Mouse (Mus musculus) limb, embryonic 13.5 days (tissue): ENCODE measurements around the gene Lfng. TPM values are rescaled to one million over a fixed set of nuclear protein-coding genes. Genes with fewer than 3 reads are reported as not detected.

Experiments used
- ATAC-seq: fragments of 200-750 bp; cut with Nextera tagmentation; 2 replicates; pipeline ENCODE4 v1.8.0; 2017; ENCODE audit warnings: low read depth, moderate number of reproducible peaks, moderate TSS enrichment; ENCODE audit not compliant: low FRiP score
- H3K27ac ChIP-seq: fragments of 300-500 bp; sonication (generic); 2 replicates; pipeline ENCODE4 v1.5.1; 2015; ENCODE audit warnings: inconsistent platforms, mild to moderate bottlenecking, moderate library complexity
- H3K27me3 ChIP-seq: fragments of 300-500 bp; sonication (generic); 2 replicates; pipeline ENCODE4 v1.6.1; 2015; ENCODE audit warnings: mild to moderate bottlenecking, inconsistent platforms
- H3K36me3 ChIP-seq: fragments of 300-500 bp; sonication (generic); 2 replicates; pipeline ENCODE4 v1.6.1; 2015; ENCODE audit warnings: inconsistent platforms, mild to moderate bottlenecking, moderate library complexity
- H3K4me1 ChIP-seq: fragments of 300-500 bp; sonication (generic); 2 replicates; pipeline ENCODE4 v1.6.1; 2015; ENCODE audit warnings: inconsistent platforms
- H3K4me2 ChIP-seq: fragments of 300-500 bp; sonication (generic); replicated peaks from 2 replicates; pipeline ENCODE4 v1.6.1; 2015; ENCODE audit warnings: inconsistent platforms, mild to moderate bottlenecking, moderate library complexity
- H3K4me3 ChIP-seq: fragments of 300-500 bp; sonication (generic); 2 replicates; pipeline ENCODE4 v1.5.1; 2015; ENCODE audit warnings: moderate library complexity, mild to moderate bottlenecking, inconsistent platforms
- H3K9ac ChIP-seq: fragments of 300-500 bp; sonication (generic); 2 replicates; pipeline ENCODE4 v1.6.1; 2015; ENCODE audit warnings: mild to moderate bottlenecking, inconsistent platforms
- H3K9me3 ChIP-seq: fragments of 300-500 bp; sonication (generic); 2 replicates; pipeline ENCODE4 v1.6.1; 2016; ENCODE audit warnings: inconsistent platforms
- WGBS: fragments of 180-500 bp; shearing (Covaris S2); methylation state at CpG from one replicate; pipeline ENCODE4 v1.1.7; 2015; 5-methylcytosine and 5-hydroxymethylcytosine counted together
- polyA plus RNA-seq: library from polyadenylated mRNA; unstranded; fragments of >200 nt; fragmentation: Nextera tagmentation; extraction: Ambion mirVana; gene quantifications from 2 replicates; pipeline ENCODE4 v1.2.1, GENCODE M21; 2015

Lfng gene
- polyA plus RNA-seq = 13.4 and 13.5 TPM in 2 replicates

DNA sequence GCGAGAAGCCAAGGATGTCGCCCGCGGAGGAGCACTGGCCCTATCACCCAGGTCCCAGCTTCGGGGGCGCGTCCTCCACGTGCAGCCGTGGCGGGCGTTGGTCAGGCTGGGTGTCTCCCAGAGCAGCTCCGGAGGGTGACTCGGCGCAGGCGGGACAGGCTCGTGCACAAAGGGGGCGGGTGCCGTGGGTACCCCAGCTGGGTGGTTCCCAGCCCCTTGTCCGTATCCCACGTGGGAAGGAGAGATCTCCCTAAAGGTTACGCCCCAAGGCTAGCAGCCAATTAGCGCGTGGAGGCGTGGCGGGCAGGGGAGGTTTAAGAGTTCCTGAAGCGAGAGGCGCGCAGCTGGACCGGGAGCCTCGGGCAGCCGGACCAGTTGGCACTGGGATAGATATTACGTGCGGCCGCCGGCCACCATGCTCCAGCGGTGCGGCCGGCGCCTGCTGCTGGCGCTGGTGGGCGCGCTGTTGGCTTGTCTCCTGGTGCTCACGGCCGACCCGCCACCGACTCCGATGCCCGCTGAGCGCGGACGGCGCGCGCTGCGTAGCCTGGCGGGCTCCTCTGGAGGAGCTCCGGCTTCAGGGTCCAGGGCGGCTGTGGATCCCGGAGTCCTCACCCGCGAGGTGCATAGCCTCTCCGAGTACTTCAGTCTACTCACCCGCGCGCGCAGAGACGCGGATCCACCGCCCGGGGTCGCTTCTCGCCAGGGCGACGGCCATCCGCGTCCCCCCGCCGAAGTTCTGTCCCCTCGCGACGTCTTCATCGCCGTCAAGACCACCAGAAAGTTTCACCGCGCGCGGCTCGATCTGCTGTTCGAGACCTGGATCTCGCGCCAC is at the start of gene Lfng:
Lfng (plus strand) TSS at position 320 of the 835 bp plus-strand sequence.
- ATAC-seq = peak; percentile 49
- peaks cover 77% of the 10 kb centered on the region for H3K27me3 ChIP-seq

DNA sequence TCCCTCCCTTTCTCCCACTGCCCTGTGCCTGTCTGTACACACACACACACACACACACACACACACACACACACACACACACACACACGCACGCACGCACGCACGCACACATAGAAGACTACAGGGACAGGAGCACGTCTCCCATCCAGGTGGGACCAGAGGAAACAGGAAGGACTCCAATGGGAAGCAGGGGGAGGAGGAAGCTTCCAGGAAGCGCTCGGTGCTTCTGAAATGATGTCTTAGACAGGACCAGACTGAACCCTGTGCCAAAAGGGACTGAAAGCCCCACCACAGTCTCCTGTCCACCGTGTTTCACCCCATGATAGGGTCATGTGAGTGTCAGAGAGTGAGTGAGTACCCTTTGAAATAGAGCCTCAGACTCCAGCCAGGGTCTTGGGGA is 44.5 kb upstream of the Lfng start:
- 75% methylated on average over 9 of the region's 9 CpGs for WGBS
- H3K27ac ChIP-seq = no peak overlapping the region

More for the DNA sequence above, at the start of gene Lfng:
- no peaks in the 10 kb centered on the region for H3K36me3 ChIP-seq
- peak within 1 kb of the TSS; percentile 74 for H3K9ac ChIP-seq
- under 1% methylated on average over 89 of the region's 91 CpGs for WGBS
- H3K9me3 ChIP-seq = no peaks in the 10 kb centered on the region
- H3K4me1 ChIP-seq = peaks cover 70% of the 10 kb centered on the region
- peak within 1 kb of the TSS; percentile 89 for H3K4me2 ChIP-seq
- peak within 1 kb of the TSS; percentile 10; the same call in 1 of the 2 replicates for H3K27ac ChIP-seq
- peak within 1 kb of the TSS; percentile 57 for H3K4me3 ChIP-seq

DNA sequence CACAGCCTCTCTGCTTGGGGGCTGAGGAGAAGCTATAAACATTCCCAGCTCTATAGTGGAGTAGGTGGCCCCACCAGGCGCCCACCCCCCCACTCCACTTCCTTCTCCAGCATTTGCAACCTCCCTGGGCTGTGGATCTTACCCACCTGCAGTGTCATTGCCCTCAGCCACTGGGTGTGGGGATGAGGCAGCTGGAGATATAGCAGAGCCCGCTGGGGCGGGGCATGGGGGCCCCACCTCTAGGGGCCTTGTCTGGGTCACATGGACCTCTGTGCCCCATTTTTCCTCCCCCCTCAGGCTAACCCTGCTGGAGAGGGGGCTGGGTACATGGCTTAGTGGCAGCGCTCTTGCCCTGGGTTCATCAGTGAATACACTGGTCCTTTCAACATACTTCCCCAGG is 42.2 kb upstream of the Lfng start, which contains the start of gene Grifin:
Grifin (minus strand) TSS at position 176 of the 400 bp plus-strand sequence.
- no peak within 1 kb of the TSS for H3K27ac ChIP-seq

More for the DNA sequence above, 44.5 kb upstream of the Lfng start:
- H3K36me3 ChIP-seq = no peaks in the 10 kb centered on the region
- H3K9me3 ChIP-seq = no peaks in the 10 kb centered on the region
- peaks cover 33% of the 10 kb centered on the region for H3K4me1 ChIP-seq
- no peak overlapping the region for H3K4me3 ChIP-seq
- no peak for ATAC-seq
- no peaks in the 10 kb centered on the region for H3K27me3 ChIP-seq
- H3K9ac ChIP-seq = no peak overlapping the region
- no peak overlapping the region for H3K4me2 ChIP-seq

GRCm38 (mm10) chr5:140565451-140565850 is 41.7 kb upstream of the Lfng start:
- ATAC-seq = peak; percentile 13; the same call in 1 of the 2 replicates
- 43% methylated on average over 5 of the region's 5 CpGs for WGBS
- Histone ChIP-seq H3K27ac (no peak overlapping the region), H3K9ac (0 out of 2 replicates have a peak overlapping the region, but pooled peaks have one; percentile 8), H3K27me3 (no peaks in the 10 kb centered on the region), H3K4me1 (peaks cover 44% of the 10 kb centered on the region), H3K36me3 (no peaks in the 10 kb centered on the region), H3K4me2 (no peak overlapping the region), H3K4me3 (no peak overlapping the region), H3K9me3 (no peaks in the 10 kb centered on the region)

More for the DNA sequence above, 42.2 kb upstream of the Lfng start, which contains the start of gene Grifin:
- Histone ChIP-seq H3K4me2 (no peak within 1 kb of the TSS), H3K4me1 (peaks cover 44% of the 10 kb centered on the region), H3K9ac (peak within 1 kb of the TSS; percentile 8; the same call in 1 of the 2 replicates), H3K36me3 (no peaks in the 10 kb centered on the region), H3K4me3 (no peak within 1 kb of the TSS), H3K27me3 (no peaks in the 10 kb centered on the region), H3K9me3 (no peaks in the 10 kb centered on the region)
- 82% methylated on average over 4 of the region's 4 CpGs for WGBS
- no peak for ATAC-seq

DNA sequence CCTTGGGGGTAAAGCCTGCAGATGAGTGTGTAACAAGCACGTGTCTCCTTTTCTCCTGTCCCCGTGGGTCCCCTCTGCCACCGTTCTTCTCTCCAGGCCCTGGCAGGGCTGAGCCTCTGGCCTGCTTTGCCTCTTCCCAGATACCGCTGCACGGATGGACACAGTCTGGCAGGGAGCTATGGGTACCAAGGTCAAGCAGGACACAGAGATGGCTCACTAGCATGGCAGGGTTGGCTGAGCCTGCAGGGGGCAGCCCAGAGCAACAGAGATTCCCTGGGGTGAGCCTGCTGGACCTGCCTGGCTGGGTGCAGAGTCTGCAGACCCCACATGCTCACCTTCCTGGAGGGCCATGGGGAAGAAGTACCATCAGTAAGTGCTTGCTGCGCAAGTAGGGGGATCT is 41.3 kb upstream of the Lfng start:
- WGBS = 78% methylated on average over 6 of the region's 6 CpGs
- Histone ChIP-seq H3K9me3 (no peaks in the 10 kb centered on the region), H3K36me3 (no peaks in the 10 kb centered on the region), H3K4me1 (peaks cover 44% of the 10 kb centered on the region), H3K9ac (peak overlapping the region; percentile 8; the same call in 1 of the 2 replicates), H3K4me3 (no peak overlapping the region), H3K27me3 (no peaks in the 10 kb centered on the region), H3K4me2 (no peak overlapping the region), H3K27ac (no peak overlapping the region)
- ATAC-seq = no peak

DNA sequence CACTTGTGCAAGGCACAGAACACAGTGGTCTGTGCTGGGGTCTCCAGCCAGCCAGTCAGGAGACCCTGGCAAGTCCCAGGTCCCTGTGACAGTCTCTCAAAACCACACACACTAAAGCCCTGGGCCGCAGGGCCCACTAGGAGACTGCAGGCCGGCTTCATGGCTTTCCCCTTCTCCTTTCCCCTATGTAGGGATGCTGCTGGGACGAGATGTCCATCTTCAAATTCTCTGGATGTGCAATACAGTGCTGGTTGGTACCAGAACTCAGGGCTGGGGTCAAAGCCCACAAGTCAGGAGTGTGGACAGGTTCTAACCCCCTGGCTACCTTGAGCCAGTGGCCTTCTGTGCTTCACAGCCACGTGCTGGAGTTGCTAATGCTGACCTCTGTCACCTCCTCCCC is 40.8 kb upstream of the Lfng start:
- Histone ChIP-seq H3K36me3 (no peaks in the 10 kb centered on the region), H3K4me2 (no peak overlapping the region), H3K9ac (no peak overlapping the region), H3K9me3 (no peaks in the 10 kb centered on the region), H3K27ac (no peak overlapping the region), H3K4me1 (peaks cover 44% of the 10 kb centered on the region), H3K27me3 (no peaks in the 10 kb centered on the region), H3K4me3 (no peak overlapping the region)
- no peak for ATAC-seq
- 64% methylated on average over 4 of the region's 4 CpGs for WGBS

- WGBS = 38% methylated on average over 11 of the region's 11 CpGs
- Histone ChIP-seq H3K4me3 (no peak overlapping the region), H3K9ac (no peak overlapping the region), H3K9me3 (no peaks in the 10 kb centered on the region), H3K27ac (no peak overlapping the region; the same call in 1 of the 2 replicates), H3K27me3 (no peaks in the 10 kb centered on the region), H3K36me3 (no peaks in the 10 kb centered on the region), H3K4me2 (no peak overlapping the region), H3K4me1 (peaks cover 47% of the 10 kb centered on the region)
- ATAC-seq = 0 out of 2 replicates have a peak, but pooled peaks have one; percentile 25
Measured at GRCm38 (mm10) chr5:140567321-140567720, 39.8 kb upstream of the Lfng start.

- Histone ChIP-seq H3K36me3 (no peaks in the 10 kb centered on the region), H3K27ac (no peak overlapping the region; the same call in 1 of the 2 replicates), H3K9me3 (no peaks in the 10 kb centered on the region), H3K4me2 (no peak overlapping the region), H3K9ac (no peak overlapping the region), H3K4me3 (no peak overlapping the region), H3K27me3 (no peaks in the 10 kb centered on the region), H3K4me1 (peaks cover 46% of the 10 kb centered on the region)
- ATAC-seq = no peak
- WGBS = 84% methylated on average over 5 of the region's 5 CpGs
Measured at GRCm38 (mm10) chr5:140567751-140568150, 39.4 kb upstream of the Lfng start.

DNA sequence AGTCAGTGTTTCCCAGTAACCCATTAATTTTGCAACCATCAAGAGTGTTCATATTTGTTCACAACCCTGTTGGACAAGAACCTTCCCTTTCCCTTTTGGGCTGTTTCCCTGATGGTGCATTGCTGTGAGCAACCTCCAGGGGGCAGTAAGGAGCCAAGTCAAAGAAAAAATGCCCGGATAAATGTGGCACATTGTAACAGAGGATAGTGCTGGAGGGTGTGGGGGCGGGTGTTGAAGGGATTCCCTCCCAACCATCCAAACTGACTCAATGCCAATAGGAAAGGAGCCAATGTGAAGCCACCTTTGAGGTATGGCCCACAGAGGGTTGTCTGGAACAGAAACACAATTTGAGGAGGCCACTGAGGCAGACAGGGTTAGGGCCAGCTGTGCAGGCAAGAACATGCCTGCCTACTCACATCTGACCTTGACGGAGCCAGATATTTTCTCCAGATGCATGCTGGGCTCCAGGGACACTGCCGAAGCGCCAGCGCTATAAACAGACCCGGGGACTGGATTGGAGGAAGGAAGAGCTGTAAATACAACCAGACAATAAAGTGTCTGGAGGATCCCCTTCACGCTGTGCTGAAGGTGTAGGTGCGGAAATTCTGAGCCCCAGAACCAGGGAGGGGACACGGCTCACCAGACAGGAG is 38.7 kb upstream of the Lfng start:
- WGBS = 16% methylated on average over 10 of the region's 10 CpGs
- Histone ChIP-seq H3K4me1 (peaks cover 39% of the 10 kb centered on the region), H3K27ac (peak overlapping the region; percentile 34; the same call in 1 of the 2 replicates), H3K36me3 (no peaks in the 10 kb centered on the region), H3K27me3 (no peaks in the 10 kb centered on the region), H3K9ac (no peak overlapping the region), H3K4me3 (no peak overlapping the region), H3K9me3 (no peaks in the 10 kb centered on the region), H3K4me2 (peak overlapping the region; percentile 30)
- 0 out of 2 replicates have a peak, but pooled peaks have one; percentile 24 for ATAC-seq

- Histone ChIP-seq H3K4me3 (no peak overlapping the region), H3K27ac (0 out of 2 replicates have a peak overlapping the region, but pooled peaks have one; percentile 34), H3K9ac (no peak overlapping the region), H3K4me1 (peaks cover 36% of the 10 kb centered on the region), H3K9me3 (no peaks in the 10 kb centered on the region), H3K4me2 (no peak overlapping the region), H3K27me3 (no peaks in the 10 kb centered on the region), H3K36me3 (no peaks in the 10 kb centered on the region)
- peak; percentile 26; the same call in 1 of the 2 replicates for ATAC-seq
- WGBS = 69% methylated on average over 16 of the region's 16 CpGs
Measured at GRCm38 (mm10) chr5:140569032-140569595, 38.0 kb upstream of the Lfng start.

DNA sequence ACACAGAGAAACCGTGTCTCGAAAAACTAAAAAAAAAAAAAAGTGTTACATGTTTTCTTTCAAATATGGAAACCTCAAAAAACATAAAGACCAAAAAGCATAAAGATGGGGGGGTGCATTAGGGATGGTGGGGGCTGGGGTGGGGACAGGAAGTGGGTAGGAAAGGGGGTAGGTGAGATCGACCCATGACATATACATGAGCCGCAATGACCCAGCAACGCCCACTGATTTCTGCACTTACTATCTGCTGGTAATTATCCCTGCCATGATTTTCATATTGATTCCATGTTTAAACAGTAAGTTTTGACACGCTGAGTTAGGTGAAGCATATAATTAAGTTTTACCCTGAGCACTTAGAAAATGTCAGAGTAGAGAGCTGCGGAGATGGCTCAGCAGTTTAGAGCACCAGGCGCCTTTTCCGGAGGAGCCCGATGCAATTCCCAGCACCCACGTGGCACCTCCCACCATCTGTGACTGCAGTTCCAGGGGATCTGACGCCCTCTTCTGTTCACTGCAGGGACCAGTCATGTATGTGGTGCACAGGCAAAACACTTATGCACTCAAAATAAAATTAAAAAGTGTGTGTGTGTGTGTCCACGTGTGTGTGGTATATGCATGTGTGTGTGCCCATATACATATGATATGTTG is 36.8 kb upstream of the Lfng start:
- no peak overlapping the region for H3K9ac ChIP-seq
- no peak overlapping the region for H3K4me2 ChIP-seq
- WGBS = 88% methylated on average over 13 of the region's 13 CpGs
- no peak overlapping the region for H3K4me3 ChIP-seq
- ATAC-seq = no peak
- H3K27me3 ChIP-seq = no peaks in the 10 kb centered on the region
- H3K36me3 ChIP-seq = no peaks in the 10 kb centered on the region
- peaks cover 32% of the 10 kb centered on the region for H3K4me1 ChIP-seq
- no peak overlapping the region for H3K27ac ChIP-seq
- no peaks in the 10 kb centered on the region for H3K9me3 ChIP-seq
